Mouse (Mus musculus): ENCODE results near the gene Dcaf11. TPM values are rescaled to one million over a fixed set of nuclear protein-coding genes. Genes with fewer than 3 reads are reported as not detected.

Gene Dcaf11
- 100 to 1,000 TPM; 134 to 136 TPM for total RNA-seq (2021)
- long read RNA-seq, experiment 1, transcript Dcaf11-206 (14 exons, 2,660 nt): minor isoform, 19 of 230 reads
- long read RNA-seq, experiment 1, transcript Dcaf11-202 (15 exons, 2,538 nt): major isoform, 75 of 230 reads
- long read RNA-seq, experiment 1, transcript Dcaf11-201 (15 exons, 2,601 nt): minor isoform, 10 of 230 reads
- long read RNA-seq, experiment 1, partial matches to known transcripts: 26 of 230 reads
- long read RNA-seq, experiment 1, other reads (novel, unspliced or antisense): 94 of 230 reads
- long read RNA-seq, experiment 2, transcript Dcaf11-202 (15 exons, 2,538 nt): major isoform, 64 of 192 reads
- long read RNA-seq, experiment 2, transcript Dcaf11-206 (14 exons, 2,660 nt): minor isoform, 11 of 192 reads
- long read RNA-seq, experiment 2, transcript Dcaf11-213 (15 exons, 2,593 nt): minor isoform, 9 of 192 reads
- long read RNA-seq, experiment 2, transcript Dcaf11-216 (15 exons, 2,624 nt): minor isoform, 9 of 192 reads
- long read RNA-seq, experiment 2, partial matches to known transcripts: 22 of 192 reads
- long read RNA-seq, experiment 2, other reads (novel, unspliced or antisense): 72 of 192 reads

GRCm38 (mm10) chr14:55559799-55560201 is at the start of gene Dcaf11:
TSS of gene Dcaf11 (plus strand) at chr14:55560006.
- DNase-seq (ENCODE audit: low spot score): peak; percentile 92

- no peak for DNase-seq (ENCODE audit: low spot score)
These were observed 49.6 kb upstream of the Dcaf11 start, which contains the start of gene Cpne6 for GRCm38 (mm10) chr14:55510125-55510731. TSS of gene Cpne6 (plus strand) at chr14:55510445.

GRCm38 (mm10) chr14:55511037-55511436 is 48.8 kb upstream of the Dcaf11 start:
- no peak for DNase-seq (ENCODE audit: low spot score)

- no peak for DNase-seq (ENCODE audit: low spot score)
These were observed 45.9 kb upstream of the Dcaf11 start for GRCm38 (mm10) chr14:55513927-55514326.

- no peak for DNase-seq (ENCODE audit: low spot score)
These were observed 44.0 kb upstream of the Dcaf11 start for GRCm38 (mm10) chr14:55515846-55516245.

- no peak for DNase-seq (ENCODE audit: low spot score)
These were observed 40.9 kb upstream of the Dcaf11 start for GRCm38 (mm10) chr14:55518897-55519296.

GRCm38 (mm10) chr14:55519604-55520003 is 40.2 kb upstream of the Dcaf11 start:
- no peak for DNase-seq (ENCODE audit: low spot score)

- no peak for DNase-seq (ENCODE audit: low spot score)
These were observed 39.1 kb upstream of the Dcaf11 start for GRCm38 (mm10) chr14:55520451-55521361.

- no peak for DNase-seq (ENCODE audit: low spot score)
These were observed 35.7 kb upstream of the Dcaf11 start for GRCm38 (mm10) chr14:55524062-55524461.

- DNase-seq (ENCODE audit: low spot score): no peak
These were observed 35.0 kb upstream of the Dcaf11 start, which contains the start of gene Nrl for GRCm38 (mm10) chr14:55524785-55525184. TSS of gene Nrl (minus strand) at chr14:55524981.

- DNase-seq (ENCODE audit: low spot score): no peak
These were observed 33.1 kb upstream of the Dcaf11 start for GRCm38 (mm10) chr14:55526674-55527073.

GRCm38 (mm10) chr14:55527940-55528339 is 31.9 kb upstream of the Dcaf11 start:
- peak; percentile 25 for DNase-seq (ENCODE audit: low spot score)

- no peak for DNase-seq (ENCODE audit: low spot score)
These were observed 23.6 kb upstream of the Dcaf11 start for GRCm38 (mm10) chr14:55536116-55536745.

- DNase-seq (ENCODE audit: low spot score): peak; percentile 86
These were observed 19.6 kb upstream of the Dcaf11 start, which contains the start of gene Pck2 for GRCm38 (mm10) chr14:55540067-55540786. TSS of gene Pck2 (plus strand) at chr14:55540266.

GRCm38 (mm10) chr14:55540787-55541321 is 19.0 kb upstream of the Dcaf11 start:
- DNase-seq (ENCODE audit: low spot score): peak; percentile 78

GRCm38 (mm10) chr14:55542268-55542667 is 17.5 kb upstream of the Dcaf11 start:
- no peak for DNase-seq (ENCODE audit: low spot score)

- DNase-seq (ENCODE audit: low spot score): no peak
These were observed 15.5 kb upstream of the Dcaf11 start for GRCm38 (mm10) chr14:55544334-55544733.

GRCm38 (mm10) chr14:55550191-55550590 is 9.6 kb upstream of the Dcaf11 start:
- no peak for DNase-seq (ENCODE audit: low spot score)

- no peak for DNase-seq (ENCODE audit: low spot score)
These were observed 8.5 kb upstream of the Dcaf11 start for GRCm38 (mm10) chr14:55551347-55551746.

- no peak for DNase-seq (ENCODE audit: low spot score)
These were observed 8.0 kb upstream of the Dcaf11 start for GRCm38 (mm10) chr14:55551794-55552193.
